Mouse (Mus musculus) megakaryocyte-erythroid progenitor cell, adult 5-6 weeks (primary cell): ENCODE measurements around the gene Gm10192. TPM values are rescaled to one million over a fixed set of nuclear protein-coding genes. Genes with fewer than 3 reads are reported as not detected.
"Not testable (repeated sequence)": the region's sequence is repeated elsewhere in the genome, so short reads cannot be mapped to it uniquely, and the experiment has no call there.

Experiments used
- ATAC-seq: replicated peaks from 2 replicates; pipeline ENCODE4 v1.8.0; 2016; ENCODE audit warnings: mild to moderate bottlenecking, inconsistent platforms; ENCODE audit not compliant: severe bottlenecking, poor library complexity, low FRiP score, low TSS enrichment
- total RNA-seq, 2 experiments: library from RNA; stranded (forward) in 1 of 2; stranded (reverse) in 1 of 2; fragments of 200-1000, 215-1000 nt in 1 of 2; fragments of >200 nt in 1 of 2; fragmentation: Nextera tagmentation in 1 of 2; gene quantifications; 2 replicates each; pipeline ENCODE4 v1.2.3; 2014 to 2017

Gm10192 gene
- not detected in 2 replicates for total RNA-seq (2014; fragmentation: Nextera tagmentation)
- not detected in 2 replicates for total RNA-seq (2017)

- ATAC-seq: not testable (repeated sequence)
Measured at GRCm38 (mm10) chr4:97183066-97183465, at the start of gene Gm10192. Gene Gm10192, minus strand, starts transcription at chr4:97183166.

- ATAC-seq: no peak
Measured at GRCm38 (mm10) chr4:97230411-97231104, 47.6 kb upstream of the Gm10192 start.

- ATAC-seq: no peak
Measured at GRCm38 (mm10) chr4:97219701-97220100, 36.7 kb upstream of the Gm10192 start.

GRCm38 (mm10) chr4:97217906-97218305, 34.9 kb upstream of the Gm10192 start:
- no peak for ATAC-seq

- no peak for ATAC-seq
Measured at GRCm38 (mm10) chr4:97212514-97212913, 29.5 kb upstream of the Gm10192 start.

GRCm38 (mm10) chr4:97202986-97203385, 20.0 kb upstream of the Gm10192 start:
- ATAC-seq: not testable (repeated sequence)

- ATAC-seq: no peak
Measured at GRCm38 (mm10) chr4:97193176-97193575, 10.2 kb upstream of the Gm10192 start.

GRCm38 (mm10) chr4:97192601-97193000, 9.6 kb upstream of the Gm10192 start:
- ATAC-seq: no peak

- no peak for ATAC-seq
Measured at GRCm38 (mm10) chr4:97180396-97180795, 2.6 kb downstream of the Gm10192 start.

- ATAC-seq: no peak
Measured at GRCm38 (mm10) chr4:97156841-97157345, 26.1 kb downstream of the Gm10192 start.

GRCm38 (mm10) chr4:97156084-97156483, 26.9 kb downstream of the Gm10192 start:
- ATAC-seq: no peak

GRCm38 (mm10) chr4:97153554-97153953, 29.4 kb downstream of the Gm10192 start:
- ATAC-seq: no peak

- no peak for ATAC-seq
Measured at GRCm38 (mm10) chr4:97142484-97142883, 40.5 kb downstream of the Gm10192 start.
